Mouse (Mus musculus): ENCODE data around the gene Zfp169.
A peak's percentile ranks its signal among the peaks of the same experiment; 100 is the strongest.
"Not testable (repeated sequence)": the region's sequence is repeated elsewhere in the genome, so short reads cannot be mapped to it uniquely, and the experiment has no call there.

The Zfp169 gene

GRCm38 (mm10) chr13:48519122-48519521 is 5.9 kb upstream of the Zfp169 start:
- DNase-seq (ENCODE audit: low spot score in 2 of 2), result not testable (repeated sequence)

GRCm38 (mm10) chr13:48515861-48516260 is 2.6 kb upstream of the Zfp169 start:
- DNase-seq (ENCODE audit: low spot score in 2 of 2), result no peak

- no peak for DNase-seq (ENCODE audit: low spot score in 2 of 2)
Measured at GRCm38 (mm10) chr13:48508661-48509060, 4.6 kb downstream of the Zfp169 start.

GRCm38 (mm10) chr13:48502422-48502821 is 10.8 kb downstream of the Zfp169 start:
- no peak for DNase-seq (ENCODE audit: low spot score in 2 of 2)

- no peak for DNase-seq (ENCODE audit: low spot score in 2 of 2)
Measured at GRCm38 (mm10) chr13:48498676-48499075, 14.6 kb downstream of the Zfp169 start.

GRCm38 (mm10) chr13:48497693-48498221 is 15.5 kb downstream of the Zfp169 start:
- DNase-seq (ENCODE audit: low spot score in 2 of 2), result peak; percentile 86 to 87

- peak; percentile 15 to 26 for DNase-seq (ENCODE audit: low spot score in 2 of 2)
Measured at GRCm38 (mm10) chr13:48493183-48493582, 20.1 kb downstream of the Zfp169 start.

- DNase-seq (ENCODE audit: low spot score in 2 of 2), result no peak
Measured at GRCm38 (mm10) chr13:48490396-48491182, 22.7 kb downstream of the Zfp169 start.

GRCm38 (mm10) chr13:48483606-48484005 is 29.6 kb downstream of the Zfp169 start:
- no peak for DNase-seq (ENCODE audit: low spot score in 2 of 2)

- no peak for DNase-seq (ENCODE audit: low spot score in 2 of 2)
Measured at GRCm38 (mm10) chr13:48468656-48469180, 44.5 kb downstream of the Zfp169 start.

- no peak for DNase-seq (ENCODE audit: low spot score in 2 of 2)
Measured at GRCm38 (mm10) chr13:48466186-48466585, 47.1 kb downstream of the Zfp169 start.

GRCm38 (mm10) chr13:48464170-48464569 is 49.1 kb downstream of the Zfp169 start:
- DNase-seq (ENCODE audit: low spot score in 2 of 2), result peak; percentile 90 to 91

- DNase-seq (ENCODE audit: low spot score in 2 of 2), result no peak
Measured at GRCm38 (mm10) chr13:48459280-48459679, 54.0 kb downstream of the Zfp169 start.

GRCm38 (mm10) chr13:48448119-48448518 is 65.1 kb downstream of the Zfp169 start:
- DNase-seq (ENCODE audit: low spot score in 2 of 2), result peak; percentile 25 to 44

- no peak for DNase-seq (ENCODE audit: low spot score in 2 of 2)
Measured at GRCm38 (mm10) chr13:48443996-48444395, 69.3 kb downstream of the Zfp169 start.

GRCm38 (mm10) chr13:48438321-48438720 is 74.9 kb downstream of the Zfp169 start:
- DNase-seq (ENCODE audit: low spot score in 2 of 2), result no peak
